Mouse (Mus musculus): ENCODE measurements around the gene Stk39. TPM values are rescaled to one million over a fixed set of nuclear protein-coding genes. Genes with fewer than 3 reads are reported as not detected.

Stk39 gene
- total RNA-seq, 2 experiments from 2014 or later, result 53.8 to 57.0 TPM

DNA sequence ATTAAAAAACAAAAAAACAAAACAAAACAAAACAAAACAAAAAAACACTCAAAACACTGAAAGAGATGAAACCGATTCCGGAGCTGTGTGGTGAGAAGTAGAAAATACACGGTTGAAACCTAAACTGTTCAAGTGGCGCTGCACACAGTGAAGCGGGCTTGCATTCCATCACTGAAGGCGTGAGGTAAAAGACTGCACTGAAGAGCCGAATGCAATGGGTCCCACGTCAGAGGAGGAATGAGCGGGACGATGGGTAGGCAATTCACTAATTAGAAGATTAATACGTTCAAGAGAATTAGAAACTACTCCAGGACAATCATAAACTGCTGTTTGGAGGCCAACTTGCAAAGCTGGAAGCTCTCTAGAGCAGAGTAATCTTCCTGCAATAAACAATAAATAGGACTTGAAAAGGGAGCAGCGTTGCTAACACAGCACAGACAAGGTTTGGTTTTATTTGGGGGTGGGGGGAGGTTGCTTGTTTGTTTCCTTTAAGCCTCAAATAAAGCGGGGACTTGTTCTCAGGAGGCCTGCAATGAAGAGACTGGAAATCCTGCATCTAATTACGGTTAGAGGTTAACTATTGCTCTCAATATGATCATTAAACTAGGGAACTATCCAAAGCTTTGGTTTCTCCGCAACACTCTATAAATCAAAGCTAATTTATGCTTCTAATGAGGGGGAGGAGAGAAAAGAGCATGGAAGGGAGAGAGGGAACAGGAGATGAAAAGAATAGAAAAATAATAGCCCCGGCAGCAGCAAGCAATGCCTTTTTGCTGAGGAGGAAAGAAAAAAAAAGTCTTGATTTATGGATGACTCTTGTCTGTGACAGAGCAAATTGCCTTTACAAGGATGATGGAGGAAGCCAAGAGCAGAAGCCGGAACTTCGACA, 67.5 kb downstream of the Stk39 start:
- no peak for DNase-seq (ENCODE audit: low spot score in 2 of 2)
- intact Hi-C loops (cut with DNase I), result no loop called here

DNA sequence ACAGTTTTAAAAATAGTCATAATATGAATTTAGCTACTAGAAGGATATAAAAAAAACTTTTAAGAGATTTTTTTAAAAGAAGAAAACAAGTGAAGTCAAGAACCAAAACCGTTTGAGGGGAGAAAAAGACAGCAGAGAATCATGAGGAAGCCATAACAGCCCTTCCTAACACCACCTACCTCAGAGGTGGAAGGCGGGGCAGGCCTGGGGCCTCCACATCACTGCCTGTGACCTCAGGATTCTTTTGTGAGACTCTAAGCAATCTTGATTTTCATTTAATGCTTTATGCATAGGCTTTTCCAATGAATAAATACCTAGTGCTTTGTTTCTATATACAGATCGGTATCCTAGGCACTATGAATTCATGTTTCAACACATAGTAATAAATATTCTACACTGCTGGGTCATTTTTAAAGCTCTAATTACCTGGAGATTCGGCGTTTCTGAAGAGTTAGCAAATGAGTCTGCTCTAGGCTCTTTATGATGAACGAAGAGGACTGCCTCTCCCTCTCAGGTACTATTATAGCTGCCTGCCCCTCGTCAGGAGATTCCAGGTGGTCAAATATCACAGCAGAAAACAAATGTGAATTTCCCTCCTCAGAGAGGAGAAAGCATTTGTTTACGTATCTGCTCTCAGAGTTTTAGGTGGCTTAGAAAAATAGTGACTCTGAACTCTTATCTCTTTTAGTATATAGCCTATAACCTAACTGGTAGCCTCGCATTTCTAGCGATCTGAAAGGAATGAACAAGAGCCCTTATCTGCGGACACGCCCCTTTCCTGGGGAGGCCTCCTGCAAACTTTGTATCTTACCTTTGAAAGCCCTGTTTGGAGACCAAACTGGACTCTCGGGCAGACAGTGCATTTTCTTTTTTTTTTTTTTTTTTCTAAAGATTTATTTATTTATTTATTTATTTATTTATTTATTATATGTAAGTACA, 78.2 kb downstream of the Stk39 start:
- intact Hi-C loops (cut with DNase I), result no loop called here

DNA sequence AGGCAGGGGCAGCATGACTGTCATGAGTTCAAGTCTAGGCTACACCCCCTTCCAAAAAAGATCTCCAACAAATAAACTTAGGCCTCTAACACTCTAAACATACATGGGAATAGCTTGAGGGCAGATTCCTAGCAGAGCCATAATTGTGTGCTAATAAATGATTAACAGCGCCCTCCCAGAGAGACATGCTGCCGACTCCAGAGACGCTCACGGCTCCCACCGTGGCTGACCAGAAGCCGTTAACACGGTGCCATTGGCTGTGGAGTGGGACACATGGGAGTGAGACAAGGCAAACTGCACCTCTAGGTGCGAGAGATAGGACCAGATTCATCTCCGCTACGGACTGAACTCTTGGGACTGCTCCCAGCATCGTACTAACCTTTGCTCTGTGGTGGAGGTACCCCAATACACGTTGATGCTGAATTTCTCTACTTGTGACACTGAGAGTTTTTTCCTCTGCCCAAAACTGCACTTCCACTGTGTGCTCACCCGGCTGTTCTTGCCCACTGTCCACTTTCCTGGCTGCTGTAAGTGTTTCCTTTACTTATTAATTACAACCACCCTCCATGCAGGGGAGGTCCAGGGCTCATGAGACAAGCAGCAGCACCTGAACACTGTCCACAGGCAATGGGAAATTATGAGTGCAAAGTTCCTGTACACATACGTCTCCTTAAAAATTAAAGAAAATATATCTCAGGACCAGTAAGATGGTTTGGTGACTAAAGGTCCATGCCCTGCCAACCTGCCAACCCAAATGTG, 84.1 kb downstream of the Stk39 start:
- intact Hi-C loops (cut with DNase I), result no loop called here
- no peak for DNase-seq (ENCODE audit: low spot score in 2 of 2)

More for the DNA sequence above, 78.2 kb downstream of the Stk39 start:
- no peak for DNase-seq (ENCODE audit: low spot score in 2 of 2)

DNA sequence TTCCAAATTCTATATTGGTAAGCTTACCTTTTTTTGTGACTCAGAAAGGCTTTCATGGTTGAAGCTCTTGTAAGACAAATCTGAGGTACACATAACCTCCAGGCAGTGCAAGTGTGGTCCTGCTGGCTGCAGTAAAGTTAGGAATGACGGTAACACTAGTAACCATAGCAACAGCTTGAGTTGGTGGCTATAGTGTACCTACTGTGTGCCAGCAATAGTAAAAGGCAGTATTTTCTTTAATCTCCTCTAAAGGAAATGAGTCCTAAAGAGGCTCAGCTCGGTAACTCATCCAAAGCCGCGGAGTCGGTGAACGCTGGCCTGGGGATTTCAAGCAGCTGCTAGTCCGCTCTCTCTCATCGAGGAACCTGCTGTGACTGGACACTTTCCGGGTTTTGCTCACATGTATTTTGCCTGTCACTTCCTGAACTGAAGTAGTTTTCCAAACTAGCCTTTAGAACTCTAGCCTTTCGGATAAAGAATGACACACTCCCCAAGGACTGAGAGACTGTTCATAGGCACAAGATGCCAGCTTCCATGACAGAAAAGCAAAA, 85.7 kb downstream of the Stk39 start:
- DNase-seq (ENCODE audit: low spot score in 2 of 2), result no peak
- intact Hi-C loops (cut with DNase I), result no loop called here

DNA sequence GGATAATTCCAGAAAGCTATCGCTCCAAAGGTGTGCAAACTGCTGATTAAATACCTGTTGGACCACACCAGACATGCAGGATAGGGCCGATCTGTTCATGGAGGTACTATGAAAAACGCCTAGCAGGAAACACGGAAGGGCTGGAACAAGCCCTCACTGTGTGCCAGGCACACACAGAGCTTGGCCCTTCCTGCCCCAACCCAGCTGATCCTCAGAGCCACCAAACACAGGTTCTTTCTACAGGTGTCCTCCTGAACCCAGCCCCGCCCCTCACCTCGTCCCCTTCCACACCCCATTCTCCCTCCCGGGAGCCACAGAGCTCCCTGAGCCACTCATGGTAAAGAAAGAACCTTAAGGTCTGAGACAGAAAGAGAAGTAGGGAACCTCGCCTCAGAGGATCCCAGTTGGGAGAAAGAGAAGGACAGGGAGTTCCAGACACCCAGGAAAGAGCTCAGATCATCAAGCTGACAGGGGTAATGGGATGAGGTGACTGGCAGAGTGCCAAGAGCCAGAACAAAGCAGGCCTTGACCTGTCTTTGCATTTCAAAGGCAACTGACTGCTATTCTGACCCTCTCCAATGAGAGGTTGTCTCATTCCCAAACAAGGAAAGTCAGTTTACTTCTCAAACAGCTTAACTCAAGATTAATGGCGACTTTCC, 86.3 kb downstream of the Stk39 start:
- intact Hi-C loops (cut with DNase I), result no loop called here
- no peak for DNase-seq (ENCODE audit: low spot score in 2 of 2)

DNA sequence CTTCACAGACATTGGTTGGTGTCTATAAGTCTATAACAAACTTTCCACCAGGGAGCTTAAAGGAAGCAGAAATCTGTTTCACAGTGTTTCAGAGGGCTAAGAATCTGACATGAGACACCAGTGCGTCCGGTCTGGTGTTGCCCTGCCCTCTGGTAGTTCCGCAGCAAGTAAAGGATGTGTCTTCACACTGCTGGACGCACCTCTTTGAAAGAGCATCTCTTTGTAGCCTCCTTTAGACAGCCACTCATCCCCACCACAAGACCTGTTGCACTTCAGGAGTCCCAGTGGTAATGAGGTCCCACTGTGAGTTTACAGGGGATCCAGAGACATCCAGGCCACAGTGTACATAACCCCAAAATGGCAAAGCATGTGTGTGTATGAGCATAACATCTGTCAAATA, 88.1 kb downstream of the Stk39 start:
- intact Hi-C loops (cut with DNase I), result no loop called here
- no peak for DNase-seq (ENCODE audit: low spot score in 2 of 2)

DNA sequence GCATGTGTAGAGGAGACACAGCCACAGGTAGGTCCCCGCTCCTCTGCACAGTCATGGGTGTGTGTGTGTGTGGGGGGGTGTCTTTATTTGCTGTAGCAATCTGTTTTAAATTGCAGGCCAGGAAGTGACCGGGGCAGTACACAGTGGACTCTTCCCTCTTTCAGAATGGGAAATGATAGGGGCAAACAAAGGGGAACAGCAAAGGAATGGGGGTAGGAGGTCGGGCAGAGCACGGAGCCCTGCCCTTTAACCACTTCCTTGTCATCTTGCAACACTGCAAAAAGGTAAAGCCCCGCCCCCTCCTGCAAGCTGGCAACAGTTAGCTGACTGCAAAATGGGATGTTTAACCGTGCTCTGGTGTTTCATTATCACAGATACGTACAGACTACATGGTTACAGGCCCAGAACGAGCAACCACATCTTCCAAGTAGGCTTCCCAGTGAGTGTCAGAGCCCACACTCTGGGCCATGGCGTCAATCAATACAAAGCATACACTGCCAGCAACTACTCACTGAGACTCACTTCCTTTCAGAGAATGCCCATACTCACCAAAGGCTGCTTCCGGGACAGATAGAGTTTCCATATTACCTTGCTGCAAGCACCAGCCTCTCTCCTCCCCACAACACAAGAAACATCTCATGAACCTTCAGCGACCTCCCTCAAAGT, 89.5 kb downstream of the Stk39 start:
- intact Hi-C loops (cut with DNase I), result no loop called here
- DNase-seq (ENCODE audit: low spot score in 2 of 2), result no peak

DNA sequence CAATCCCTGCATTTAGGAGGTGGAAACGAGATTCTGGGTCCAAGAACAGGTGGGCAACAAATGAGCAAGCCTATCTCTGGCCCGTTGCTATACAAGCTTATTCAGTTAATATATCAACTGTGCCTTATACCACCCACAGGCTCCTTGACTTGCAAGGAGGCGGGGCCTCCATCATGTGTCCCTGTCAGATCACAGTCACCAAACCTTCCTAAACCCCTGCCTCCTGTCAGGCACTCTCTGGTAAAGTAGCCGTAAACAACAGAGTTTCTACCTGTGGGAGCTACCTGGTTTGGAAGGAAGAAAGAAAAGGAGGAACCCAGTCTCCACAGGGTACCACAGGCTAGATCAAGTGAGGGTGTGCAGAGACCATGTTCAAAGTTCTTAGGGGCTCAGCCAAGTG, 90.2 kb downstream of the Stk39 start:
- DNase-seq (ENCODE audit: low spot score in 2 of 2), result no peak
- intact Hi-C loops (cut with DNase I), result no loop called here

DNA sequence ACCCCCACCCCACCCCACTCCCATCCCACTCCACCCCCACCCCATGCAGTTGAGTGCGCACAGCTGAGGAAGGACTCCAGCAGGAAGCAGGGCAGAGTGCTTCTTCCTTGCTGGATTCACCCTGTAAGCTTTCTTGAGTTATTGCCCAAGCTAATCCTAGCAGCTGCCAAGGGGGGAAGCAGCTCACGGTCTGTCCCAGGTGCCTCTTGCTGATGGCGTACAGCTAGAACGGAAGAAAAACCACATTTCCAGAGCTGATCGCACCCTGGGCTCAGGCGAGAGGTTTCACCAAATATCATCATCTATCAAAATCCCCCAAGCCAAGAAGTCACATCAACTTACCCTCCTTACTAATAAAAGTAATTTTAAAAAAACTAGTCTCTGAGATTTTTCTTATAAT, 90.9 kb downstream of the Stk39 start:
- no peak for DNase-seq (ENCODE audit: low spot score in 2 of 2)
- intact Hi-C loops (cut with DNase I), result no loop called here

DNA sequence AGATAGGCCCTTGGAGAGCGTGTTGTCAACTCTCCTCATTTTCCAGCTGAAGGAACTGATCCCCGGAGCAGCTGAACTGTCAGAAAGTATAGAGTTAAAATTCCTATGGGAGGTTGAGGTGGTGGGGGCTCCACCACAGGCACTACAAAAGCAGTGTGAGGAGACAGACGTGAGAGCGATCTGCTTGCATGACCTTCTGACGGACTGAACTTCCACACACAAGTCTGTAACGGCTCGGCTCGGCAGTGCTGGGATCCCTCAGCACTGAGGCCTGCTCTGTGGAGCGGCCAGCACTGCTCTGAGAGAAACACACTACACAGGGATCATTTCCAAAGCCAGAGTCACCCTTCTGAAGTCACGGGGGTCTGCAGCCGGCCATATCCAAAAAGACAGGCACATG, 92.4 kb downstream of the Stk39 start:
- DNase-seq (ENCODE audit: low spot score in 2 of 2), result no peak
- intact Hi-C loops (cut with DNase I), result no loop called here

DNA sequence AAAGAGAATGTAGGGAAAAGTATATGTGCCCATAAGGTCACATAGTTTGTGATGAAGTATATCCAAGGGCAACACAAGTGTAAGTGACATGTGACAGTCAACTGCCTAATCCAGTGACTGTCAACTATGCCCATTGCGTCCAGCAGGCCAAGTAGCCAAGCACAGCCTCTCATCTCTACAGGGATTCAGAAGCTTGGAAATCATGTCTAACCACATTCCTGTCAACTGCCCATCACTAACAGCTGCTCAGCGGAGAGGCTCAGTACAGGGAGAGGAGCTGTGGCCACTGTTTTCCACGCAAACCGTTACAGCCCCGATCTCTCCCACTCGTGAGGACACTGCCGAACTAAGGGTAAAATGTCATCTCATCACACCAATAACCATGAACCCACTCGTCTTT, 93.7 kb downstream of the Stk39 start:
- intact Hi-C loops (cut with DNase I), result no loop called here
- DNase-seq (ENCODE audit: low spot score in 2 of 2), result no peak

DNA sequence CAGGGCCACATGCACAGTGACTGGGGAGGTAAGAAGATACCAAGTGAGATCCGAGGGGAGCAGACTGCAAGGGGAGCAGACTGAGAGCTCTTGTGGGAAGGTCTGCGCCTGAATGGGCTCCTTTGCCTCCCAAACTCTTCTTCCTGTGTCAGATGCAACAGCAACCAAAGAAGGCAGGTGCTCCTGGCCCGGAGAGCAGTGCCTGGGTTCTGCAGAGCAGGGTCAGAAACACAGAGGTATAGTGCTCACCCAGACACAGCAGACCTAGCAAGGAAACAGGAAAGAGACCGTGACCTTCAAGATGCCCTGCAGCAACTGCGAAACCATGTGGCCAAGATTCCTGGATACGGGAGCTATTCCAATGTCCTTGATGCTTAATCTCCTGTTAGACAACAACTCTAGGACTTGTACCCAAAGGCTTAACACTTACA, 94.8 kb downstream of the Stk39 start:
- no peak for DNase-seq (ENCODE audit: low spot score in 2 of 2)
- intact Hi-C loops (cut with DNase I), result no loop called here

DNA sequence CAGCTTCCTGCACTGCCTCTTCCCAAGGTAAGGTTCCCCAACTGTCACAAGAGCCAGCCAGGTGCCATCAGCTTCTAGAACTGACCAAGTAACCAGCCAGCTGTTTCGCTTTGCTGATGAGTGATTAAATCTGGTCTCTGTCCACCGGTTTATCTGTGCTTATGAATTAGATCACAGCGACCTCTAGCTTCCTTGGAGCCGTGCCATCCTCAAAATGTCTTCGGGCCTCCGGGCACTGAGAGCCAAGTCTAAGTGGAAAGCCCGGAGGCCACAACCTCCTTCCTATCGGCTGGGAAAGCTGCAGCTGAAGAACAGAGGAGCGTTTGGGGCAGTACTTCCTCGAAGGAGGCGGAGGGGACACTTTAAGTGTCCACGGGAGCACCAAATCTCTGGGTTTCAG, 95.4 kb downstream of the Stk39 start:
- DNase-seq (ENCODE audit: low spot score in 2 of 2), result no peak
- intact Hi-C loops (cut with DNase I), result no loop called here

DNA sequence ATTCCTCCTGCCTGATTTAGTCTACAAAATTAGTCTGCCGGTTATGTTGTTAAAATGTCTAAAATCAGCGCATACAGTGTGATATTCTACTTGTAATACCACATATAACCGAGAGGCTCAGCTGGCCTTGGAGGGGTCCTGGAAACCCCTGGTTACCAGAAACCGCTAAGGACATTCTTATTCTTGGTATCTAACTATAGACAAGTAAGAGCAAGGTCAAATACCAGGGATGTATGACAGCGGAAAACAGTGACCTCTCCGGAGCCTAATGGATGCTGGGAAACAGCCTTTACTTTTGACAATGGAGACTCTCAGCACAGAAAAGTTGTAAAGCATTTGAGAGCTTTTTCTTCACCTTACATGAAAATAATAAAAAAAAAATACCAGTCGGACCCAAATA, 97.9 kb downstream of the Stk39 start:
- intact Hi-C loops (cut with DNase I), result no loop called here
- no peak for DNase-seq (ENCODE audit: low spot score in 2 of 2)

DNA sequence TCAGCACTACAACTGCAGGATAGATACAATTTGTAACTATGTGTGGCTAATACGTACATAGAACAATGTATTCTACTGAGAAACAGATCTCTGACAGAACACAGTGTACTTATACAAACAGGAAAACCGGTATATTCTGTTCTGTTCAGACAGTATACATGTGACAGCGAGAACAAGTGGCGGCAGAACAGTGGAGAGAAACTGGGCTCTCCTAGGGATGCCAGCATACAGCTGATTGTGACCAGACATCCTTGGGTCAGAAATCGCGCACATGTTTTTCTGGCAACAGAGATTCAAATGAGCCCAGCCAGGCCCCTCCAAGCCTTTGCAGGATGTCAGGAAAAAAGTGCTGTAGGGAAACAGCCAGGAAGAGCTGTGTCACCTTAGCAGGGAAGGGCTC, 100.2 kb downstream of the Stk39 start:
- DNase-seq (ENCODE audit: low spot score in 2 of 2), result no peak

DNA sequence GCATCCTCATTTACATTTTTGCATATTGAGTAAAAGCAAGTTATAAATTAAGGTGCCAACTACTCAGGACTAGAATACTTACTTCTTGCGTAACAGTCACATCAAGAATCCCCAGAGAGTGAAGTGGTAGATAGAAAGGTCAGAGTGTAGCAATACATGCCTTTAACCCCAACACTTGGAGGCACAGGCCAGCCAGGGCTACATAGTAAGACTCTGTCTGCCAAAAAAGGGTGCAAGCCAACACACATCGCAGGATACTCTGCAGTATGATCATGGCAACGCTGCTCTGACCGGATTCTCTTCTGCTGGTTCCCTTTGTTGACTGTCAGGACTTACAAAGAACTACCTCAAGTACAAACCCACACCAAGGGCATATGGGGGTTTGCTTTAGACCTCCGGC, 101.7 kb downstream of the Stk39 start:
- no peak for DNase-seq (ENCODE audit: low spot score in 2 of 2)
- intact Hi-C loops (cut with DNase I), result no loop called here

More for the DNA sequence above, 100.2 kb downstream of the Stk39 start:
- intact Hi-C loops (cut with DNase I), result no loop called here

DNA sequence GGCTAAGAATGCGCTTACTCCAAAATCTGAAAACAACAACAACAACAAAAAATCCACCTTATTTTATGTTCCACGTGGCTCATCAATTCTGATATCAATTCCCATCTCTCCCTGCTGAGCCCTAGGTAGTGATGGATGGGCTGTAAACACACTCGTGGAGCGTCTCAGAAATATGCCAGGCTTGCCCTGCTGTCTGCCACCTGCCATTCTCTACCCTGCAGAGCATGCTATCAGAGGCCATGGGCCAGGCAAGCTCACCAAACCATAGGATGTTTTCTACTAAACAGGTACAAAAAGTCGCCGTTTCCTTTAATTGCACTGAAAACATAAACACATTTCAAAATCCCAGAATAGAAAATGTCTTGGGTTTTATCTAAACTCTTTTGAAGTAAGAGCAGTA, 103.0 kb downstream of the Stk39 start:
- DNase-seq (ENCODE audit: low spot score in 2 of 2), result no peak
- intact Hi-C loops (cut with DNase I), result loop anchor here (5.0 kb wide), 1 partner anchor 103 kb away; the partner anchor contains the start of gene Stk39

DNA sequence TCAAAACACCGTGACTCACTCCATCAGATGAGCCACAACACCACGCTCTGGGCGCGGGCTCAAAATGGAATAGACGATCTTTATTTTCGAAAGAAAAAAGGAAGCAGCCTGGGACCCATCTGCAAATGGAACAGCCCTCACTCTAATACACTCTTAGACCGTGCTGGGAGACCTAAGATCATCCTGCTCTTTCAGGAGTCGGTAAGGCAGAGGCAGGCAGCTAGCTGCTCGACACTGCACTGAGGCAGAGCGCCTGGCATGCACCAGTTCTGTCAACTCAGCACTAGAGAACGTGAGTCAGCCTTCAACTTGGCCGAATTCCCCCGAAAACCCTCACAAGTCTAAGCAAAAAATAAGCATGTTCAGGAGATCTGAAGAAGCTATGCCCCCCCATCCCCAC, 104.1 kb downstream of the Stk39 start:
- intact Hi-C loops (cut with DNase I), result loop anchor here (5.0 kb wide), 1 partner anchor 104 kb away; the partner anchor contains the start of gene Stk39
- peak; percentile 64 to 72 for DNase-seq (ENCODE audit: low spot score in 2 of 2)
